Mouse (Mus musculus): ENCODE data around the gene Gdf1. TPM values are rescaled to one million over a fixed set of nuclear protein-coding genes. Genes with fewer than 3 reads are reported as not detected.

Gene Gdf1
- total RNA-seq, 1 experiment, result 7.5 TPM

GRCm38 (mm10) chr8:70331526-70331925, 1.9 kb downstream of the Gdf1 start:
- 0 out of 2 replicates have a peak overlapping the region, but pooled peaks have one; percentile 15 for H3K9ac ChIP-seq (ENCODE audit: insufficient read depth, low read depth, low read length, poor library complexity, severe bottlenecking)

DNA sequence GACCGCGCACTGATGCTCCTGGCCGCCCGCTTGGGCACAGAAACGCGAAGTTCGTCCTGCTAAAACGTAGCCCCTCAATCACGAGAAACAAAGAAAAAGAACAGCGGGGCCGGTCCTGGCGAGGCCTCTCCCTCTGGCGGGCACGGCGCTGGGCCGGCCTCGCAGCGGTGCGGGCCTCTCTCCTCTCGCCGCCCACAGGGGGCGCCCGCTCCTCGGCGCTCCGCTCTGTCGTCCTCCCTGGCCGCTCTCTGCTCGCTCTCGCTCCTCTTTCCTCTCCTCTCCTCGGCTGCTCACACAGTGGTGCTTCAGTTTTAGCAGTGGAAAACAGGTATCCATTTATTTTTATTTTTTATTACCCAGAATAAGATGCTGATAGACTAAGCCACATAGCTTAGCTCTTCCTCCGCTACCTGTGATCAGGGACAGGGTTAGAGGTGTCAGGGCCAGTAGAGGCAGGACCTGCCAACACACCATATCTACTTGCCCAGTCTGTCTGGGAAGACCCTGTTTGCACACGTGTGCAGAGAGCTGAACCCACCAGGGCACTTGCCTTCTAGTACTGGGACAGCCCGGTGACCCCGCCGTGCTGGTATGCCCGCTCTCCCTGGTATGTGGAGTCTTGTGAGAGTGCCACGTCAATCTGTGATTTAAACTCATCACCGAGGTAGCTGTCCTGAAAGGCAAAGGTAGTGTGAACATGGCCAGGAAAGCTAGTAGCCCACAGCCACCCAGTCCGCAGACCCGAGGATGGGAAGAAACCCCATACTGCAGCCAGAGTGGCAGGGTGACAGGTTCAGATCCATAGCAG, 2.7 kb downstream of the Gdf1 start:
- H3K9me3 ChIP-seq (ENCODE audit: control insufficient read depth, insufficient read depth, low read depth, low read length), result no peaks in the 10 kb centered on the region
- peak; percentile 59 for DNase-seq (ENCODE audit: low read depth, low spot score)
- no peak overlapping the region for H3K27ac ChIP-seq (ENCODE audit: insufficient read depth, low read depth, low read length, poor library complexity, severe bottlenecking)
- TF ChIP-seq HCFC1 (IDR thresholded peaks at IDR 0.05; ENCODE audit: borderline replicate concordance, insufficient read depth, low read length), result 0 out of 2 replicates have a peak, but pooled peaks have one; percentile 42
- TF ChIP-seq ZNF384 (IDR thresholded peaks at IDR 0.05; ENCODE audit: low read depth, low read length), result no peak; the same call in 1 of the 2 replicates
- TF ChIP-seq CHD2 (IDR thresholded peaks at IDR 0.05; ENCODE audit: low read depth, low read length), result no peak
- TF ChIP-seq ZC3H11A (IDR thresholded peaks at IDR 0.05; ENCODE audit: borderline replicate concordance, low read depth, low read length), result 0 out of 2 replicates have a peak, but pooled peaks have one; percentile 1
- TF ChIP-seq MAFK (IDR thresholded peaks at IDR 0.05; ENCODE audit: insufficient read depth, low read depth, low read length), result no peak
- in situ Hi-C loops (cut with MboI; ENCODE audit: low sequenced_read_pairs in 2 of 2, unreplicated experiment in 2 of 2), result no loop called here
- H3K4me1 ChIP-seq (ENCODE audit: control insufficient read depth in 2 of 2, insufficient read depth in 2 of 2, low read length in 2 of 2, poor library complexity in 1 of 2), result peaks cover 2 to 14% of the 10 kb centered on the region in 2 experiments; a peak in 2 of 4 replicates
- no peak overlapping the region for H3K4me3 ChIP-seq (ENCODE audit: insufficient read depth in 1 of 2, low read depth in 1 of 2, low read length in 2 of 2, poor library complexity in 1 of 2, severe bottlenecking in 1 of 2)
- no peak overlapping the region; the same call in 1 of the 2 replicates for H3K9ac ChIP-seq (ENCODE audit: insufficient read depth, low read depth, low read length, poor library complexity, severe bottlenecking)
- peaks cover 56% of the 10 kb centered on the region for H3K36me3 ChIP-seq (ENCODE audit: control insufficient read depth, insufficient read depth, low read length, poor library complexity, severe bottlenecking)

More at GRCm38 (mm10) chr8:70331526-70331925, 1.9 kb downstream of the Gdf1 start:
- H3K9me3 ChIP-seq (ENCODE audit: control insufficient read depth, insufficient read depth, low read depth, low read length), result no peaks in the 10 kb centered on the region
- peaks cover 48% of the 10 kb centered on the region for H3K36me3 ChIP-seq (ENCODE audit: control insufficient read depth, insufficient read depth, low read length, poor library complexity, severe bottlenecking)
- no peak overlapping the region for H3K27ac ChIP-seq (ENCODE audit: insufficient read depth, low read depth, low read length, poor library complexity, severe bottlenecking)
- no peak for TF ChIP-seq MAFK (IDR thresholded peaks at IDR 0.05; ENCODE audit: insufficient read depth, low read depth, low read length)
- peaks cover 2 to 14% of the 10 kb centered on the region in 2 experiments; a peak in 2 of 4 replicates for H3K4me1 ChIP-seq (ENCODE audit: control insufficient read depth in 2 of 2, insufficient read depth in 2 of 2, low read length in 2 of 2, poor library complexity in 1 of 2)
- in situ Hi-C loops (cut with MboI; ENCODE audit: low sequenced_read_pairs in 2 of 2, unreplicated experiment in 2 of 2), result no loop called here
- no peak for DNase-seq (ENCODE audit: low read depth, low spot score)
- peak overlapping the region; percentile 39 to 56; a peak in 3 of 4 replicates for H3K4me3 ChIP-seq (ENCODE audit: insufficient read depth in 1 of 2, low read depth in 1 of 2, low read length in 2 of 2, poor library complexity in 1 of 2, severe bottlenecking in 1 of 2)

- Histone ChIP-seq H3K36me3 (ENCODE audit: control insufficient read depth, insufficient read depth, low read length, poor library complexity, severe bottlenecking) (peaks cover 61% of the 10 kb centered on the region), H3K9ac (ENCODE audit: insufficient read depth, low read depth, low read length, poor library complexity, severe bottlenecking) (no peak overlapping the region), H3K27ac (ENCODE audit: insufficient read depth, low read depth, low read length, poor library complexity, severe bottlenecking) (no peak overlapping the region), H3K9me3 (ENCODE audit: control insufficient read depth, insufficient read depth, low read depth, low read length) (no peaks in the 10 kb centered on the region), H3K4me1 (ENCODE audit: control insufficient read depth in 2 of 2, insufficient read depth in 2 of 2, low read length in 2 of 2, poor library complexity in 1 of 2) (peaks cover 2 to 14% of the 10 kb centered on the region in 2 experiments; a peak in 2 of 4 replicates), H3K4me3 (ENCODE audit: insufficient read depth in 1 of 2, low read depth in 1 of 2, low read length in 2 of 2, poor library complexity in 1 of 2, severe bottlenecking in 1 of 2) (no peak overlapping the region)
- no peak for TF ChIP-seq MAFK (IDR thresholded peaks at IDR 0.05; ENCODE audit: insufficient read depth, low read depth, low read length)
- TF ChIP-seq HCFC1 (IDR thresholded peaks at IDR 0.05; ENCODE audit: borderline replicate concordance, insufficient read depth, low read length), result no peak
- no peak for TF ChIP-seq ZC3H11A (IDR thresholded peaks at IDR 0.05; ENCODE audit: borderline replicate concordance, low read depth, low read length)
- TF ChIP-seq CHD2 (IDR thresholded peaks at IDR 0.05; ENCODE audit: low read depth, low read length), result no peak
- no peak for TF ChIP-seq ZNF384 (IDR thresholded peaks at IDR 0.05; ENCODE audit: low read depth, low read length)
- no peak for DNase-seq (ENCODE audit: low read depth, low spot score)
- in situ Hi-C loops (cut with MboI; ENCODE audit: low sequenced_read_pairs in 2 of 2, unreplicated experiment in 2 of 2), result no loop called here
Measured at GRCm38 (mm10) chr8:70332878-70333202, 3.2 kb downstream of the Gdf1 start.

DNA sequence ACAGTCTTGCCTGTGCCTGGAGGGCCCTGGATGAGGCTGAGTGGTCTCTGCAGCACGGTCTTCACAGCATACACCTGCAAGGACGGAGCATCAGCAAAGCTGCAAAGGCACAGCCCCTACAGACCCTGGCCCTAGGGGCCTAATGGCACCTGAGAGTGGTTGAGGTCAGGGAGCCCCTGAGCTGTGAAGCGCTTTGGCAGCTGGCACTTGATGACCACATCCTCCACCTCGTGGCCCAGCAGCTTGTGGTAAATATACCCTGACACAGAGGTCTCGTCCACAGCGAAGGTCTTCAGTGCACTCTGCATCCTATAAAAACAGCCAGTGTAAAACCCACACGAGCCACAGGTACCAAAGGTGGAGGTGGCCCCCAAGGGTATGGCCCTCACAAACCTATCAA, 9.3 kb downstream of the Gdf1 start:
- Histone ChIP-seq H3K36me3 (ENCODE audit: control insufficient read depth, insufficient read depth, low read length, poor library complexity, severe bottlenecking) (peaks cover 93% of the 10 kb centered on the region), H3K4me1 (ENCODE audit: control insufficient read depth in 2 of 2, insufficient read depth in 2 of 2, low read length in 2 of 2, poor library complexity in 1 of 2) (0 out of 4 replicates have a peak, but pooled peaks cover 0 to under 1% of the 10 kb centered on the region in 2 experiments), H3K27ac (ENCODE audit: insufficient read depth, low read depth, low read length, poor library complexity, severe bottlenecking) (no peak overlapping the region), H3K4me3 (ENCODE audit: insufficient read depth in 1 of 2, low read depth in 1 of 2, low read length in 2 of 2, poor library complexity in 1 of 2, severe bottlenecking in 1 of 2) (no peak overlapping the region), H3K9me3 (ENCODE audit: control insufficient read depth, insufficient read depth, low read depth, low read length) (no peaks in the 10 kb centered on the region), H3K9ac (ENCODE audit: insufficient read depth, low read depth, low read length, poor library complexity, severe bottlenecking) (no peak overlapping the region)
- no peak for DNase-seq (ENCODE audit: low read depth, low spot score)
- in situ Hi-C loops (cut with MboI; ENCODE audit: low sequenced_read_pairs in 2 of 2, unreplicated experiment in 2 of 2), result no loop called here
- TF ChIP-seq CHD2 (IDR thresholded peaks at IDR 0.05; ENCODE audit: low read depth, low read length) (no peak), MAFK (IDR thresholded peaks at IDR 0.05; ENCODE audit: insufficient read depth, low read depth, low read length) (no peak), ZC3H11A (IDR thresholded peaks at IDR 0.05; ENCODE audit: borderline replicate concordance, low read depth, low read length) (no peak), HCFC1 (IDR thresholded peaks at IDR 0.05; ENCODE audit: borderline replicate concordance, insufficient read depth, low read length) (no peak), ZNF384 (IDR thresholded peaks at IDR 0.05; ENCODE audit: low read depth, low read length) (no peak)
